Mouse (Mus musculus) brown adipose tissue, adult 24 weeks (tissue): ENCODE measurements at regions not wholly inside any gene's neighbourhood (a gene's known extent, or its start where the extent isn't known, plus 50 kb on each side); places are given as distances from the start of the nearest gene placed in this dataset.

Experiments used
- H3K27ac ChIP-seq: fragments of 200-500 bp; replicated peaks from 2 replicates; pipeline ENCODE4 v1.5.1; 2012; ENCODE audit warnings: low read depth, mild to moderate bottlenecking, low read length
- H3K4me1 ChIP-seq: fragments of 200-500 bp; 2 replicates; pipeline ENCODE4 v1.6.1; 2012; ENCODE audit warnings: low read length, mixed read lengths; ENCODE audit not compliant: control insufficient read depth, insufficient read depth, insufficient read length
- H3K4me3 ChIP-seq: fragments of 200-500 bp; 2 replicates; pipeline ENCODE4 v1.5.1; 2012; ENCODE audit warnings: low read depth, mild to moderate bottlenecking, low read length, moderate library complexity; ENCODE audit not compliant: insufficient read depth

DNA sequence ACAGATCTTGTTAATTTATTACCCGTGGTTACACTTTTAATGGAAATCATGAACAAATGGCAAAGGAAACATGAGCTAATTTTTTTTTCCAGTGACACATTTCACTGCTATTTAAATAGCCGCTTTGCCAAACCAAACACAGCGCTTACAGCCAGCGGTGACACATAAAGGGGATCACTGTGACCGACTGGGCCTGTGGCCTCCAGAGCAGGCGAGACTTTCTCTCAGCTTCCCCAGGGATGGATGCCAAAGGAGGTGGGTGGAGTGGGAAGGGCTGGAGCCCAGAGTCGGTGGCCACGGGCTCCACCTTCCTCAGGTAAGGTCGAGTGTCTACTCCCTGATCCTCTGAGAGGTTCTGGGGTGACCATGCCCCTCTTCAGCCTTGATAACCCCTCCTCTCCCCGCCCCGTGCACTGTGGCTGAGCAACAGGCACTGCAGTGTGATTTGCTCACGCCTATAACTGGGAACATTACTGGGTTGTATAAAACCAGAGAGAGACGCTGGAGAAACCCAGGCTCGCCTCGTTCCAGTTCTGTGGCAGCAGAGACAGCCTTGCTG lies 66.6 kb upstream of the Pkdcc start:
- H3K27ac ChIP-seq = no peak overlapping the region
- no peaks in the 10 kb centered on the region for H3K4me1 ChIP-seq
- H3K4me3 ChIP-seq = no peak overlapping the region

DNA sequence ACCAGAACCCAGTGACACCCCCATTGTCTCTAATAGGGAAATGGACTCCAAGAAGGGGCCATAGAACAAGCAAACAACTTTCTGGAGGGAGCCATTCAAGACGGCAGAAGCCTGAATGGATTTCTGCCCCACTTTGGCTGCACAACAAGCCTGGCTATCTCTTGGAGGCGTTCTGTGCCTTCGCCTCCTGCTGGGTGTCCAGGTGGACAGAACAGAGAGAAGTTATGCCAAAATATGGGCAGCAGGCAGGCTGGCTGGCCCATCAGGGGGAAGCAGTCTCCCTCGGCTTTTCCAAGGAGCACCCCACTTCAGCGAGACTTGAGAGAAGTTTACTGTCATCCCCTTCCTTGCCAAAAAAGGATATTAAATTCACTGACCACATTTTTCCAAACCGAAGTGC lies 65.8 kb upstream of the Pkdcc start:
- no peaks in the 10 kb centered on the region for H3K4me1 ChIP-seq
- H3K4me3 ChIP-seq = no peak overlapping the region
- no peak overlapping the region for H3K27ac ChIP-seq

DNA sequence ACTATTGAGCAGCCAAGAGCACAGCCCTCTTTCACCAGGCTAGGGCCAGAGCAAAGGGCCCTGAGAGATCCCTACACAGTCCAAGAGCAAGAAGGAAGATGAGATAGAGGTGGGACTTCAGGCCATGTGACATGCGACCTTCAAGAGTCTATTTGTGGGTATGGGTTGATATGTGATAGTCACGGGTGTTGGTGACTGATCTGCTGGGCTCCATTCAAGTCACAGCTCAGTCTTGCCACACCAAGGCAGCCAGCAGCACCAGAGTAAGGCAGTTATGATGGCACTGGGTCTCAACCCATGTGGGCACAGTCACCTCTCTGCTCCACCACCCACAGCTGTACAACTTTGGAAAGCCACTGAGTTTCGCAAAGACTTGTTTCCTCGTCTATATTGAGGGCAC lies 60.0 kb upstream of the Pkdcc start:
- no peaks in the 10 kb centered on the region for H3K4me1 ChIP-seq
- H3K27ac ChIP-seq = no peak overlapping the region
- no peak overlapping the region for H3K4me3 ChIP-seq

DNA sequence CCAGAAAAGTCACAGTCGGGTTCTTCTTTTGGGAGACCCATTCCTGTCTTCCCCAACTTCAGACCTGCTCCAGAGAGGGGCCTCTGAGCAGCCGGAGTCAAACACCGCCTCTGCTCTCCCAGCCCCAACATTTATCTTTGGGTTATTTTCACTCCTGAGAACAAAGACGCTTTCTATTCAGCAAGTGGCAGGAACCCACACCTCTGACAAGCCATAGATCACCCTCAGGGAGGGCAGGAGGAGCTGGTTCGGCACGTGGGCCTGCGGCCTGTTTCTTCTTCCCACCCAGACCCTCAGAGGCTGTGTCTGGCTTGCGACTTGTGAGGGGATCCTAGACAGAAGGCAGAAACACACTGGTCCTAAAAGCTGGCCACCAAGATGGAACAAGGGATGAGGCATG lies 58.4 kb upstream of the Pkdcc start:
- Histone ChIP-seq H3K4me1 (no peaks in the 10 kb centered on the region), H3K27ac (no peak overlapping the region), H3K4me3 (no peak overlapping the region)

DNA sequence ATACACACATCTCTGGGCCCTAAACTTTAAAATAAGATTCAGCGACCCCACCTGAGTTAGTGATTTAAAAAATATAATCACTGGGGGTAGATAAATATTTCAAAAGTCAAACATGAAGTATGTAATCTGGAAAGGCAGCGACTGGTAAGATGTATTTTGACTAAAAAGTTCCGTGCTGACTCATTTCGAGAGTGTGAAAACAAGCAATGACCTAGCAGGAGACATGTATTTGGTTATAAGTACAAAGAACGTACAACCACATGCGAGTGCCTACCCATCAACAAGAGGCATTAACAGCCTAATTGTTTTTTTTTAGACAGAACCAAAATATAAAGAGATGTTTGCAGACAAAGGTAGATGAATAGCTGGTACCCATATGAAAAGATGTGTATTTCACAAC lies 57.0 kb upstream of the Pkdcc start:
- no peak overlapping the region for H3K4me3 ChIP-seq
- H3K27ac ChIP-seq = no peak overlapping the region

DNA sequence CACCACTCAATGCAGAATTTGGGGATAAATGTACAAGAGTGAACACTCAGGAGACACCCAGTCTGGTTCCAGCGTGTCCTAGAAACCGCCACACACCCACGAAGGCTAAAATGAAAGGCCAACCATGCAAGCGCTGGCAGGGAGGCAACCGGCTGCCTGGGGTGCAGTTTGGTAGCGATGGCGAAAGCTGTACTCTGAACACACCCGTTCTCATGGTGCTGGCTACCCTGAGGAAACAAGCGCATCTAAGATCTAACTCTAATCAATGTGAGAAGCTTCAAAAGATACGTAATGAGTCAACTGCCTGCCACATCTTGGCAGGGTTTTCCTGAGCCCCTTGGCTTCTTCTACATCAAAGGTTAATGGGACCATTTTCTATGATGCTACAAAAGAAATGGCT lies 56.4 kb upstream of the Pkdcc start:
- Histone ChIP-seq H3K4me1 (no peaks in the 10 kb centered on the region), H3K27ac (no peak overlapping the region), H3K4me3 (no peak overlapping the region)

More for the DNA sequence above, 57.0 kb upstream of the Pkdcc start:
- H3K4me1 ChIP-seq = no peaks in the 10 kb centered on the region

DNA sequence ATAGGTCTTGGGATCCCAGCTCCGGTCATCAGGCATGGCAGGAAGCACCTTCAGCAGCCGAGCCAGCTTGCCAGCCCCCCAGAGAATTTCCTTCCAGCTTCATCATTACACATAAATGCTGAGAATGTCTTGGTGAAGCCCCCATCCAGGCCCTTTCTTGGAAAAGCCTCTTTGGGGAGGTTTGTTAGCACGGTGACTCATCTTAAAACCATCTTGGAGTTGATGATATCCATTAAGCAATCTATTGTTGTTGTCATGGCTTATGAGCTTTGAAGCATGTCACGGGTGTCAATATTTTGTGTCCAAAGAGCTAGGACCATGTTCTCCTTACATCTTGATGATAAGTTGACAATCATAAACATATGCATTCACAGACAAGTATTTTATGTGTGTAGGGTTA lies 55.5 kb upstream of the Pkdcc start:
- Histone ChIP-seq H3K4me3 (no peak overlapping the region), H3K27ac (no peak overlapping the region), H3K4me1 (no peaks in the 10 kb centered on the region)

DNA sequence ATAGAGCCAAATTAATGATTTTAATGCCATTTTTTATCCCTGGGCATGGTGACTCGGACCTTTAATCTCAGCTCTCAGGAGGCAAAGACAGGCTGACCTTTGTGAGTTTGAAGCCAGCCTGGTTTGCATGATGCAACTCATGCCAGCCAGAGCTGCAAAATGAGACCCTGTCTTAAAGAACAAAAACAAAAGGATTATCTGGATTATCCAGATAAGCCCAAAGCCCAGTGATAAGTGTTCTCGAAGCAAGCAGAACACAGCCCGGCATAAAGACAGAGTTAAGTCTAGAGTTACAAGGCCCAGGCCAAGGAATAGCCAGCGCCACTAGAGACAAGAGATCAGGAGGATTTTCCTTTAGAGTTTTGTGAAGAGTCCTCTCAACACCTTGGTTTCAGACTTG lies 54.8 kb upstream of the Pkdcc start:
- H3K4me3 ChIP-seq = no peak overlapping the region
- H3K27ac ChIP-seq = no peak overlapping the region
- no peaks in the 10 kb centered on the region for H3K4me1 ChIP-seq

DNA sequence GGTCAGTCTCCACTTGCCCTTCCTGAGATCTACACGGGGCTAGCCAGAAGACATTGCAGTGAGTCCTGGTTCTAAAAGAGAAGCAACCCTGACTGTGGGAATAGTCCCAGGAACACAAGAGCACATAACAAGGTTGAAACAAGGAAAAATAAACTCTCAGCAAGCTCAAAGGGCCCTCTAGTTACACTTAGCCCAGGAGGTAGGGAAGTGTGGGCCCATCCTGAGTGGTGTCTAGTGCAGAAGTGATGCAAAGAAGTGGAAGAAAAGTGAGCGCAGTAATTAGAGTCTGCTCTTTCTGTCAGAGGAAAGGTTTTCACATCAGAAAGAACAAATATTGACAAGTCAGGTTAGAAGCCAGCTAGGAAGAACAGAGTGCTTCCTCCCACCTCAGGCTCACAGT lies 53.4 kb upstream of the Pkdcc start:
- Histone ChIP-seq H3K4me1 (no peaks in the 10 kb centered on the region), H3K27ac (no peak overlapping the region), H3K4me3 (no peak overlapping the region)

DNA sequence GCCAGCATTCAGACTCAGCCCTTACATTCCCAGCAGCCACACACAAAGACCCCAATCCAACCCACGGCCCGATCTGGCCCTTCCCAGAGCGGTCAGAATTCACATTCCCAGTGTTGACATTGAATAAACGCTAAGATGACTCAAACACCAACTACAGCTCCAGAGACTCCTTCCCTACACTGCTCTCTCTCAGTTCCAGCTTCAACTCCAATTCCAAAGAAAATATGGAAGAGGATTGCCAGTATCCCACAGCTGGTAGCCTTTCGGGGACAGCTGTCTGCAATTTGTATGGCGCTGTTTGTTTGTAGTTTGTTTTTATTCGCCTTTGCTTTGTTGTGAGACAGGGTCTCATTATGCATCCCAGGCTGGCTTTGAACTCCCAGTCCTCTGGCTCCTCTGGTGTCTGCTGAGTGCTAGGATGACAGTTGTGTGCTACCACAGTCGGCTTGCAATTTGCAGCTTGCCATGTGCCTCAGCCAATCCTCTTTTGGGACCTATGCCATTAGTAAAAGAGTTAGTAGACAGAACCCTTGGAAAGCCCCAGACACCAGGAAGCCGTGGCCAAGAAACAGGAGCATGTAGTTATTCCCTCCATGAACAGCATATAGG lies 51.0 kb upstream of the Pkdcc start:
- H3K4me3 ChIP-seq = no peak overlapping the region
- H3K4me1 ChIP-seq = no peaks in the 10 kb centered on the region
- no peak overlapping the region for H3K27ac ChIP-seq

DNA sequence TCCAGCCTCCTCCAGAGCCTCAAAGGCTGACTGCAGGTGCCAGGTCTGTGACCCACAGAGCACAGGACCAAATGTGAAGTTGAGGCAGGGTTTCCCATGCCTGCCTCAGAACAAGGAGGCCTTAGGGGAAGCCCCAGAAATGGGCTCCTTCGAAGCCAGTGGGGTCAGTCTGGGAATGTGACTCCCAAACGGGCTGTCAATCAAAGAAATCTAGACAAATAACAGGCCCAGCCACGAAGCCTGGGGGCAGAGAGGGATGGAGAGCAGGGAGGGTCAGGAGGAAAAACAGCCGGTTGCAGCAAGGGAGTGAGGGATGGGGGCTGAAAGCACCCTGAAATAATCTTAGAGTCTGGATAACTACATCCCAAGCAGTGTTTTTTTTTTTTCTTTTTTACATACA lies 50.4 kb upstream of the Pkdcc start:
- H3K27ac ChIP-seq = no peak overlapping the region
- H3K4me1 ChIP-seq = no peaks in the 10 kb centered on the region
- H3K4me3 ChIP-seq = no peak overlapping the region

DNA sequence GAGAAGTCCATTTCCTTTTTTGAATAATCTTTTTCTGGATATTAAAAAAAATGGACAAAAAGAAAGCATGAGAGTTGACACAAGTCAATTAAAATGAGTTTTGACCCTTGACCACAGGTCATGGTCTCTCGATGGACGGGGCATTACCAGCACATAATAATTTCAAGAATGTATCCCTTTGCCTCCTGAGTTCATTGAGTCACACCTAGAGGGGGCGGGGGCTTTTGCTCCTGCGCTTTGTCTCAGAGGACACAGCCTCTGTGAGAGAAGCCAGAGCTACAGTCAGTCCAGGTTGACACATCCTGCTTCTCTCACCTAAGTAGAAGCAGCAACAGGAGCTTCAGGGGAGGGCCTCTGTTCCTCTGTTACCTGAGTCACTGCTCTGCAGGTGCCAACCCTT lies 50.0 kb upstream of the Pkdcc start:
- Histone ChIP-seq H3K4me3 (no peak overlapping the region), H3K27ac (no peak overlapping the region), H3K4me1 (no peaks in the 10 kb centered on the region)
